Mouse (Mus musculus) heart, embryonic 10.5 days (tissue): ENCODE data around the gene Sbk1. TPM values are rescaled to one million over a fixed set of nuclear protein-coding genes. Genes with fewer than 3 reads are reported as not detected.

Experiments used
- DNase-seq: peaks from one replicate; pipeline ENCODE4 v3.0.0-alpha.2; 2017; ENCODE audit warnings: low spot score
- H3K27ac ChIP-seq: fragments of 300-500 bp; sonication (generic); 2 replicates; pipeline ENCODE4 v1.5.1; 2016; ENCODE audit warnings: mild to moderate bottlenecking
- H3K27me3 ChIP-seq: fragments of 300-500 bp; sonication (generic); 2 replicates; pipeline ENCODE4 v1.6.1; 2016; ENCODE audit warnings: mild to moderate bottlenecking; ENCODE audit not compliant: poor library complexity, insufficient read depth, severe bottlenecking
- H3K36me3 ChIP-seq: fragments of 300-500 bp; sonication (generic); 2 replicates; pipeline ENCODE4 v1.6.1; 2016; ENCODE audit warnings: mild to moderate bottlenecking, moderate library complexity
- H3K4me1 ChIP-seq: fragments of 300-500 bp; sonication (generic); 2 replicates; pipeline ENCODE4 v1.6.1; 2016; ENCODE audit warnings: mild to moderate bottlenecking
- H3K4me3 ChIP-seq: fragments of 300-500 bp; sonication (generic); 2 replicates; pipeline ENCODE4 v1.5.1; 2016; ENCODE audit warnings: mild to moderate bottlenecking, moderate library complexity
- H3K9me3 ChIP-seq: fragments of 300-500 bp; sonication (generic); 2 replicates; pipeline ENCODE4 v1.6.1; 2016; ENCODE audit warnings: mild to moderate bottlenecking, moderate library complexity
- WGBS: fragments of 180-500 bp; shearing (Covaris S2); methylation state at CpG from one replicate; pipeline ENCODE4 v1.1.7; 2016; 5-methylcytosine and 5-hydroxymethylcytosine counted together
- polyA plus RNA-seq: library from polyadenylated mRNA; unstranded; fragments of >200 nt; fragmentation: Nextera tagmentation; extraction: Ambion mirVana; gene quantifications from 2 replicates; pipeline ENCODE4 v1.2.1, GENCODE M21; 2016

The Sbk1 gene
- 16.3 and 33.5 TPM in 2 replicates for polyA plus RNA-seq

DNA sequence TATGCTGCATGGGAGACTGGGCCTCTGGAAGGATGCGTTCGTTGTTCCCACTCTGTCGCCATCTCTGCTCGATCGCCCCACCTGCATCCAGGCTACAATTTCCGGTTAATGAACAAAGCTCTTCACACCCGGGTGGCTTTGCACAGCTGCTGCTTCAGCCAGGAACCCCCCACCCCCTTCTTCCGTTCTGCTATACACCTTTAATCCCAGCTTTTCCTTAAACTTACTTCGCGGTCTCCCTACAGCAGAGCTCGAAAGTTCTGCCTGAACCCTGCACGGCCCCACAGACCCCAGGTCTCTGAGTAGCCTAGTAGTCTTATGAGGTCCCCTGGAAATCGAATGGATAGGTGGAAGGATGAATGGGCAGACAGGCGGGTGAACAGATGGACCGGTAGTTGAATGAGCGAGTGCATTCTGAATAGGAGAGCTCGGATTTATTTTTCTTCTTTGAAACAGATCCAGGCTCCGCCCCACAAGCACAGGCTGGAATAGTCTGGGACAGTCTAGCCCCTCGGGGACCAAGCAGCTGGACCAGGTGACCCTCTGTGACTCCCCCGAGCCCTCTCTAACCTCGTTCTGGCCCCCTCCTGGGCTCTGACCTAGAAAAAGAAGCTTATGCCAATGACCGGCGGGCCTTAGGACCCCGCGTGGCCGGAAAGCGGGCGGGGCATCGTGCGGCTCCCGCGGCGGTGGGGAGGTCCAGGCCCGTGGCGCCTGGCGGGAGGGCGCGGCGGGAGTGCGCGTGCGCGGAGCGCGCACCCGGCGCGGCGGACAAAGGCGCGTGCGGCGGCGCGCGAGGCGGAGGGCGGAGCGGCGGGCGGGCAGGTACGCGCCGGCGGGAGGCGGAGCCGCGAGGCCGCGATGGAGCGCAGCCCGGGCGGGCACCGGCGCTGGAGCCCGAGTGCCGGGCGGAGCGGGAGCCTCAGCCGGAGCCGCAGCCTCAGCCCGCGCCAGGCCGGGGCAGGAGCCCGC, at the start of gene Sbk1:
TSS of gene Sbk1 (plus strand) at position 908 of the 972 bp plus-strand sequence.
- Histone ChIP-seq H3K4me1 (peaks cover 34% of the 10 kb centered on the region), H3K36me3 (peaks cover 19% of the 10 kb centered on the region; the same call in 1 of the 2 replicates)
- WGBS = 6% methylated on average over 66 of the region's 85 CpGs

DNA sequence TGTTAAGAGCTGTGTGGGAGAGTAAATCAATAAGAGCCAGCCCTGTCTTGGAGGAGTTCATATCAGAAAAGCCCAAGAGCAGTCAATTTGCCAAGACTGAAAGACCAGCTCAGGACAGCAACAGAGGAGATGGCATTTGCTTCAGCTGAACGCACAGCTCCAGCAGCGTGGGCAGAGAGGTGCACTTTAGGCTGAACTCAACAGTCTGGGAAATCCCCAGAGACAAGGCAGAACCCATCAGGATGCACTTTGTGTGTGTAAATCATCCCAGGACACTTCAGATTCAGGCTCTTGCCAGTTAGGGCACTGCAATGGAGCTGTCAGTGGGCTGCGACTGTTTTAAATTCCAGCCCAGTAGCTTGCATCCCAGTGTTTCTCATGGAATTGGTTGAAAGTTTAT, 49.7 kb upstream of the Sbk1 start:
- WGBS = 68% methylated on average over 3 of the region's 3 CpGs

More for the DNA sequence above, at the start of gene Sbk1:
- Histone ChIP-seq H3K4me3 (peak within 1 kb of the TSS; percentile 88), H3K27ac (peak within 1 kb of the TSS; percentile 93), H3K27me3 (peaks cover 56% of the 10 kb centered on the region), H3K9me3 (no peaks in the 10 kb centered on the region)
- peak; percentile 93 for DNase-seq

DNA sequence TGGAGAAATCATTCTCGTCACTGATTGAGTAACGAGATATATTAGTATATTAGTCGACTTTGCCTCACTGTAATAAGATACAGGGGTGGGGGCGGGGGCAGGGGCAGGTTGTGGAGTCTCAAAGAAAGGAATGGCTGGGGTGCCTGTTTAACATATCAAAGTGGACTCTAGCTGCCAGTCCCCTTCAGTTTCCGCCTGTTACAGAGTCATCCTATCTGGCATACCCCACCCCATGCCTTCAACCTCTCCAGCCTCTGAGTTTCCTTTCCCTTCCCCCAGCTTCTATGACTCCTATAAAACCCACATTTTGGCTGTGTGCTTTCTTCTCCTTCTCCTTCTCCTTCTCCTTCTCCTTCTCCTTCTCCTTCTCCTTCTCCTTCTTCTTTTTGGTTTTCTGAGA, 46.3 kb upstream of the Sbk1 start:
- H3K27ac ChIP-seq = no peak overlapping the region
- H3K9me3 ChIP-seq = no peaks in the 10 kb centered on the region
- H3K4me1 ChIP-seq = no peaks in the 10 kb centered on the region
- WGBS = 36% methylated on average over 5 of the region's 5 CpGs
- H3K4me3 ChIP-seq = no peak overlapping the region
- H3K36me3 ChIP-seq = no peaks in the 10 kb centered on the region
- no peak for DNase-seq
- no peaks in the 10 kb centered on the region; the same call in 1 of the 2 replicates for H3K27me3 ChIP-seq

More for the DNA sequence above, 49.7 kb upstream of the Sbk1 start:
- Histone ChIP-seq H3K4me3 (no peak overlapping the region), H3K27ac (no peak overlapping the region), H3K4me1 (no peaks in the 10 kb centered on the region), H3K36me3 (no peaks in the 10 kb centered on the region), H3K9me3 (no peaks in the 10 kb centered on the region), H3K27me3 (no peaks in the 10 kb centered on the region; the same call in 1 of the 2 replicates)
- no peak for DNase-seq

DNA sequence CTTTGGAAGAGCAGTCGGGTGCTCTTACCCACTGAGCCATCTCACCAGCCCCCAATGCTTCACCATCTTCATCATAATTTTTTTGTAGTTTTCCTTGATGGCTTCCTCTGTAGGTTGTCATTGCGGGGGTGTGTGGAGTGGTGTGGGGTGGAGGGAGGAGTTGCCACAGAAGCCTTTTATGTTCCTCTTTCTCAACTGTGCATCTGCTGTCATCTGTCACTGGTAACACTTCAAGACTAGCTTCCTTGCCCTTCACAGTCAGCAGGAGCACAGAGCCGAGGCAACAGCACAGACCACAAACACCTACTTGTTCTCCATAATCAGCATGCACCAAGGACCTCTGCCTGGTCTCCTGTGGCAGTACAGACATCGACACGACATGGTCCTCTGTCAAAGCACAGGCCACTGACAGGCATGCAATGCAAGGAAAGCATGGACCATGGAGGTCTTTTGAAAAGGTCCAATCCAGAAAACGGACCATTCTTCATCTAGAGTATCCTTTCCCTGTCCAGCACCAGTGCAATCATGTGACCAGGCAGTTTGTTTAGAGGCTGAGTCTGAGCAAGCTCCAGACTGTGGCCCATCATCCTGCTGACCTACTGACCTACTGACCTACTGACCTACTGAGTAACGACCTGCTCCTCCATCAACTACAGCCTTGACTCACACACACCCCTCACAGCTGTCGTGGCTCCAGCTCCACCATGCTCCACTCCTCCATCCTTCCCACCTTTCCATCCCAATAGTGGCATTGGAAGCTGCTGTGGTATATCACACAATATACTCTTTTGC, 41.9 kb upstream of the Sbk1 start:
- Histone ChIP-seq H3K4me3 (no peak overlapping the region), H3K4me1 (no peaks in the 10 kb centered on the region), H3K36me3 (no peaks in the 10 kb centered on the region), H3K27ac (no peak overlapping the region), H3K27me3 (no peaks in the 10 kb centered on the region; the same call in 1 of the 2 replicates), H3K9me3 (no peaks in the 10 kb centered on the region)
- DNase-seq = no peak
- WGBS = 60% methylated on average over 8 of the region's 8 CpGs

DNA sequence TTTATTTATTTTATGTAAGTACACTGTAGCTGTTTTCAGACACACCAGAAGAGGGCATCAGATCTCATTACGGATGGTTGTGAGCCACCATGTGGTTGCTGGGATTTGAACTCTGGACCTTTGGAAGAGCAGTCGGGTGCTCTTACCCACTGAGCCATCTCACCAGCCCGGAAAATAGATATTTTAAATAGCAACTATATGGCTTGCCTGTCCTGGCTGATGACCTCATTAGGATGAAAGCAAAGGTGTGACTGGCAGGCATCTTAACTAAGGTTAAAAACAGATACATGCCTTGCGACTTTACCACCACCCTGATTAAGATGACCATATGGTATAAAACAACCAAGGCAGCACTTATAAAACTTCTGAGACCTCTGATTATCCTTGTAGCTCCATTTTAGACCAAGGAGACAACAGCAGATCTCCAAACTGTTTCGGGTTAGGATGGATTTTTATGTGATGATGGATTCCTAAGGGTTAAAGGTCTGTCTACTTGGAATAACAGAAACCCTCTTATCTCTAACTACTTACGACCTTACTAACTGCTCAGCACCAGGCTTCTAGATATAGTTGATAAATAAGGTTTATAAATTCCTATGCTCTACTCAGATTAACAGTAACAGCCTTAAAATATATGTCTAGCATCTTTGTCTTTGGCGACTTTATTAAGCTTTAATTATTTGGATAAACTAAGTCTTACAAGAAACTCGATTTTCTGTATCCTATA, 39.9 kb upstream of the Sbk1 start:
- Histone ChIP-seq H3K9me3 (no peaks in the 10 kb centered on the region), H3K27ac (no peak overlapping the region), H3K4me3 (no peak overlapping the region), H3K27me3 (no peaks in the 10 kb centered on the region), H3K4me1 (peaks cover 12% of the 10 kb centered on the region), H3K36me3 (no peaks in the 10 kb centered on the region)
- no peak for DNase-seq
- 60% methylated on average over 8 of the region's 8 CpGs for WGBS

DNA sequence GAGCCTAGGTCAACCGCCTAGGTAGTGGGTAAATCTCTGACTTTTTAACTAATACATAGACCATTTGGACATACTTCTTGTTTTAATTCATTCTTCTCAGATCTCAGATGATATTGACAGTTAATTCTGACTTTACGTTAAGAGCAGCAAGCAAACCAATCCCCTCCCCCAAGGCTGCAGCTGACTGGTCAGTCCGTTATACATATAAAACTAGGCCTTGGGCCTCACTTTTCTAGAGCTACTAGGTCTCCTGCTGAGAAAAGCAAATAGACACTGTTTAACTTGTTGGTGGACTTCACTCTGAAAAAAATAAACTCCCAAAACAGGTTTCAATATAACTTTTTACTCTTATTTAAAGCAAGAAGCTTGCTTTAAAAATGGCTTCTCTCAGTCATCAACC, 37.8 kb upstream of the Sbk1 start:
- WGBS = 88% methylated on average over 3 of the region's 3 CpGs
- peaks cover 13% of the 10 kb centered on the region for H3K4me1 ChIP-seq
- no peaks in the 10 kb centered on the region for H3K9me3 ChIP-seq
- H3K27me3 ChIP-seq = peaks cover 7% of the 10 kb centered on the region; the same call in 1 of the 2 replicates
- no peak overlapping the region for H3K4me3 ChIP-seq
- DNase-seq = no peak
- H3K27ac ChIP-seq = no peak overlapping the region
- H3K36me3 ChIP-seq = no peaks in the 10 kb centered on the region

DNA sequence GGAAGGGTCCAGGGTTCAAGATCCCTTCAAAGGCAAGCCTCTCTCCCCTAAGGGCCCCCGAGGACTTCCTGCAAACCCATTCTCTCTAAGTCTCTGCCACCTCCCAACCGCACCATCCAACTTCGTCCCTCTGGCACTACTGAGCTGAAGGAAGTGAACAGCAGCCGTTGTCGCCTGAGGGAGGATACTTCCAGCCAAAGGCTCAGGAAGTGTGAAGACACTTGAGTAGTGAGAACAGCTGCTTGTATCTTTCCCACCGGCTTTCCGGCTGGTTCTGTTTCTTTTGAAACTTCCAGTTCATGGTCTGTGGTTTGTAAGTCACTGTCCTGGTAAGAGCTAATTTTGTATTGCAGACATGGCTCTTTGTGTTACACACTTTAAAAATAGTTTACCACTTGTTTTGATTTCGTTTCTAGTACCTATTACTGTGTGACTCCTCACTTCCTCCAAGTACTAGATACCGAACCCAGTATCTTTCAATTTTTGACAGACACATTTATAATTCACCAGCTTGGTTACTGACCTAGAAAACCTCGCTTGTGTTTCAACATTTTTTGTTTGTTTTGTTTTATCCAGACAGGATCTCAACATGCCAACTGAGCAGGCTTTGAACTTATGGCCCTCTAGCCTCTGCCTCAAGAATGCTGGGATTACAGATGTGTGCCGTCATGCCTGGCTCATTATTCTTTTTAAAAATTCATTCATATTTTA, 36.2 kb upstream of the Sbk1 start:
- 53% methylated on average over 11 of the region's 11 CpGs for WGBS
- no peak overlapping the region for H3K27ac ChIP-seq
- DNase-seq = no peak
- peaks cover 13% of the 10 kb centered on the region for H3K4me1 ChIP-seq
- peaks cover 7% of the 10 kb centered on the region; the same call in 1 of the 2 replicates for H3K27me3 ChIP-seq
- no peaks in the 10 kb centered on the region for H3K36me3 ChIP-seq
- no peak overlapping the region for H3K4me3 ChIP-seq
- no peaks in the 10 kb centered on the region for H3K9me3 ChIP-seq

DNA sequence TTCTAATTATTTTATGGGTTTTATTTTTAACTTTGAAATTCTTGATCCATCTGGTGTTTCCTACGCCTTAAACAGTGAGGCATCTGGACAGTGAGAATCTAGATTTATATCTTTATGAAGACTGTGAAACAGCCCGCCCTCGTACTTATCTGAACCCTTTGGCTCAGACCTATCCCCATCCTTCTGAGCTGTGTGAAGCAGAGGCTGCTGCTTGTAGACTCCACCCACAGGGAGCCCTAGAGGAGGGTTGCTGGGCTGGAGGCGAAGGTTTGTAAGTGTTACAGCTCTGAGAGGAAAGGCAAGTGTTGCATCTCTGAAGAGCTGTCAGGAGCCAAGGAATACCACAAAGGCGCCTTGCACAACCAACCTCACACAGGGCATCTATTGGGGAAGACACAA, 35.6 kb upstream of the Sbk1 start:
- 55% methylated on average over 5 of the region's 5 CpGs for WGBS
- peaks cover 13% of the 10 kb centered on the region for H3K4me1 ChIP-seq
- no peak for DNase-seq
- no peak overlapping the region for H3K4me3 ChIP-seq
- no peak overlapping the region for H3K27ac ChIP-seq
- H3K36me3 ChIP-seq = no peaks in the 10 kb centered on the region
- no peaks in the 10 kb centered on the region for H3K9me3 ChIP-seq
- peaks cover 7% of the 10 kb centered on the region; the same call in 1 of the 2 replicates for H3K27me3 ChIP-seq

DNA sequence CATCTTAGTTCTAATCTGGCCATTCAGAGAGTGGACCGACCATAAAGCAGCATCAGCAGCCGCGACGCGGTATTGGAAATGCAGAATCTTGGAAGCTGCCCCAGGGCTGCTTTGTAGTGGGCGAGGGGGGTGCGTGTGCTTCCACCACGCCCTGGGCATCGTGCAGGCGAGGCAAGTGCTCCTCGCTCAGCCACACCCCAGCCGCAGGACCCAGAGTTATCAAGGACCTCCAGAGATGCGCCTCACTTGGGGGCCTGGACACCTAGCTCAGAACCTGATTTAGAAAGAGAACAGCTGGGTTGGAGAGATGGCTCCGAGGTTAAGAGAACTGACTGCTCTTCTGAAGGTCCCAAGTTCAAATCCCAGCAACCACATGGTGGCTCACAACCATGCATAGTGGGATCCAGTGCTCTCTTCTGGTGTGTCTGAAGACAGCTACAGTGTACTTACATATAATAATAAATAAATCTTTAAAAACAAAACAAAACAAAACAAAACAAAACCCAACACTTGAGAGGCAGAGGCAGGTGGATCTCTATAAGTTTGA, 31.5 kb upstream of the Sbk1 start:
- Histone ChIP-seq H3K4me3 (no peak overlapping the region), H3K27me3 (peaks cover 7% of the 10 kb centered on the region; the same call in 1 of the 2 replicates), H3K36me3 (no peaks in the 10 kb centered on the region), H3K27ac (no peak overlapping the region), H3K4me1 (peaks cover 15% of the 10 kb centered on the region), H3K9me3 (no peaks in the 10 kb centered on the region)
- WGBS = 76% methylated on average over 14 of the region's 14 CpGs
- no peak for DNase-seq

DNA sequence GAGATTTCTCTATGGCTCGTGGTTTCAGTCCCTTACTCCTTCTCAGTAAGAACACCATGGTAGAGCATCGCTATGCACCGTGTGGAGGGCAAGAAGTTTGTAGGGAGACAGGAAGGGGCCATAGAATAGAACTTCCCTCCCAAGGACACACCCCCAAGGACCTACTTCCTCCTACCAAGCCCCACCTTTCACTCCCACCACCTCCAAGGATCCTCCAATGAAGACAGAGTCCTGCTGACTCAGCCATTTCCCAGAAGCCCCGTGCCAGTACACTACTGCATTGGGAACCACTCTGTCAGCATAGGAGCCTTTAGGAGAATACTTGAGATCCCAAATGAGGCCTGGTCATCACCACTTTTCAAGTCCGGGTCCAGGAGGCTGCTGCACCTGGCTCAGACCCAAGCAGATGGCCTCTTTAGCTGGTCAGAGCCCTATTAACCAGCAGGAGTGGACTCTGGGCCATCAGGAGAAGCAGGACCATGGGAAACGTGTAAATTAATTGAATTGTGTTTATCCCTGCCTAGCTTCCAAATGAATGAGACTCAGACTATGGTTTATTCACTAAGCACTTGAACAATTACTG, 28.2 kb upstream of the Sbk1 start:
- Histone ChIP-seq H3K4me3 (no peak overlapping the region), H3K4me1 (peaks cover 31% of the 10 kb centered on the region), H3K9me3 (no peaks in the 10 kb centered on the region), H3K27me3 (0 out of 2 replicates have a peak, but pooled peaks cover 22% of the 10 kb centered on the region), H3K27ac (no peak overlapping the region), H3K36me3 (no peaks in the 10 kb centered on the region)
- 79% methylated on average over 6 of the region's 6 CpGs for whole genome bisulfite sequencing
- no peak for DNase-seq

DNA sequence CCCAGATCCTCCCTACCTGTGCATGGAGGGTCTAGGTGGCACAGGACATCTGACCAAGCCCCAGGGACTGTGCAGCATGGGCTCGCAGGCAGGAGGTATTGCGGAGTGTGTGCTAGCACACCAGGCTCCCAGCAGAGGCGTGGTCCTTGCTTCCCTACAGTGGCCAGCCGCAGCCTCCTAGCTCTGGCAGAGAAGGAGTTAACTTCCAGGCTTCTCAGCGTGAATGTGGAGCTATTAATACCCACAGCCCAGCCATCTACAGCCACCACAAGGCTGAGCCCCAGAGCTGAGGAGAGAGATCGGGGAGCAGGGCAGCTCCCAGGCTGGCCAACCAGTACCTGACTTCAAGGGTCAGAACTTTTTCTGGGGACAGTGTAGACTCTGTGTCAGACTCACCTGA, 24.3 kb upstream of the Sbk1 start:
- Histone ChIP-seq H3K4me3 (peak overlapping the region; percentile 50), H3K4me1 (peaks cover 49% of the 10 kb centered on the region), H3K36me3 (no peaks in the 10 kb centered on the region), H3K9me3 (no peaks in the 10 kb centered on the region), H3K27ac (peak overlapping the region; percentile 79), H3K27me3 (peaks cover 34% of the 10 kb centered on the region; the same call in 1 of the 2 replicates)
- DNase-seq = peak; percentile 84
- 3% methylated on average over 6 of the region's 6 CpGs for WGBS
